Mouse (Mus musculus): ENCODE measurements around the gene Rfk. TPM values are rescaled to one million over a fixed set of nuclear protein-coding genes. Genes with fewer than 3 reads are reported as not detected.

Gene Rfk
- polyA plus RNA-seq, 1 experiment from 2014 or later: 74.3 TPM

DNA sequence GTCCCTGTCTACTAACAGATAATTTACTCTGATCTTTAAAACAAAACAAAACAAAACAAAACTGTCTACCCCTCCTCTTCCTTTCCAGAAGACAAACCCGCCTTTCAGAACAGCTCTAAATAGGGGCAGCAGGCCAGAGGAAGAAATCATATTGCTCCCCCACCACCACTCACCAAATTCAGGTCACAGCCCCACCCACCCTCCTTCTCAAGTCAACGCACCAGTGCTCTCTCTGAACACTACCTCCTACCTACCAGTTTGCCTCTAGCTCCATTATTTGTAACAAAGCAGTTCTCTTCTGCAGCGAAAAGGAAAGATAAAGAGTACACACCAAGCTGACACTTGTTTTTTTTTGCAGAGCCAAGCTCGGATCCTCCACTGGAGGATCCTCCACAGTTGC is 38.5 kb upstream of the Rfk start:
- no peak for ATAC-seq (ENCODE audit: insufficient number of reproducible peaks, insufficient read depth, low FRiP score, low read depth)
- Histone ChIP-seq H3K27me3 (ENCODE audit: control insufficient read depth, insufficient read depth, low read length) (0 out of 2 replicates have a peak, but pooled peaks cover 3% of the 10 kb centered on the region), H3K9ac (ENCODE audit: low read length) (peak overlapping the region; percentile 49), H3K27ac (replicated peaks in 1 of 2; ENCODE audit: control insufficient read depth in 1 of 2, insufficient read depth in 1 of 2, low read depth in 2 of 2, low read length in 2 of 2) (peak overlapping the region in 1 of 2 experiments; percentile 39; a peak in 1 of 4 replicates), H3K4me3 (ENCODE audit: control insufficient read depth in 1 of 2, insufficient read depth in 1 of 2, low read depth in 1 of 2, low read length in 2 of 2) (peak overlapping the region; percentile 67 to 81), H3K4me1 (ENCODE audit: control insufficient read depth in 2 of 2, insufficient read depth in 2 of 2, low read length in 2 of 2) (peaks cover 3 to 16% of the 10 kb centered on the region in 2 experiments; a peak in 3 of 4 replicates), H3K4me2 (ENCODE audit: low read length) (peak overlapping the region; percentile 85), H3K36me3 (ENCODE audit: control insufficient read depth, insufficient read depth, low read length) (no peaks in the 10 kb centered on the region), H3K9me3 (ENCODE audit: control insufficient read depth, low read length) (no peaks in the 10 kb centered on the region)
- WGBS: 23% methylated on average over 4 of the region's 4 CpGs

DNA sequence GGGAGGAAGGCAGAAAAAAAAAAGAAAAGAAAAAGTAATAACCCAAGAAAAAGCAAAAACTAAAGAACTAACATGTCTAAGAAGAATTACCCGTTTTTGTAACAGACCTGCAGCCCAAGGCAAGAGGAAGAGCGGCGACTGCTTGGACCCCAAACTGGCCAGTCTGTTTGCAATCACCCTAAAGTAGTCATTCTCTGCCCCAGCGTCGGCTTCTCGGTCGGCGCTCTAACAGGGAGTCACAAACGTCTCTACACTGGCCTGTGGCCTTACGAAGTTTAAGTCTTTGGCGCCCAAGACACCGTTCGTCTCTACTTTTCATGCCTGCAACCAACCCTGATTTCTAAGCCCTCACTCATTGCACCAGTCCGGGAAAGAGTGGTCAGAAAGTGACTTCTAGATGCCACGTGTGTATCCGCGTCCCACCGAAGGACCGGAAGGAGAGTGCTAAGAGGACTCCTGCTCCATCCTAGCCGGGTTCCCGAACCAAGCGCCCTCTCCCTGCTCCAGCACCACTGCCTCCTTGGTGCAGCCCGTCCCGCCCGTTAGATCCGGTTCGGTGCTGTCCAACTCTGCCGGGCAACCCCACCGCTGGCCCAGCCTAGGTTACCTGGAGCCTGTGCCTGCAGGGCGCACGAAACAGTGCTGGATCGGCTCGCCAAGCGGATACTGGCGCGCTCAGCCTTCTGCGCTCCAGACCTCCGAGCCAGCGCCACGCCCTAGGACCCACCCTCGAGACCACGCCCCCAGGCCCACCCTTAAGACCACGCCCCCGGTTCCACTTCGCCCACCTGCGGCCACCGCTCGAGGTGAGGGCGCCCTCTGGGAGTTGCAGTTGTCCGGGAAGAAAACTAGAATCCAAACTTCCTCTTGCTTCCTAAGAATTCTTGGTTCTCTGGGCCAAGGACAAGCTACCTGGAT is 37.6 kb upstream of the Rfk start:
- H3K36me3 ChIP-seq (ENCODE audit: control insufficient read depth, insufficient read depth, low read length): no peaks in the 10 kb centered on the region
- no peak overlapping the region for H3K27ac ChIP-seq (replicated peaks in 1 of 2; ENCODE audit: control insufficient read depth in 1 of 2, insufficient read depth in 1 of 2, low read depth in 2 of 2, low read length in 2 of 2)
- 2% methylated on average over 50 of the region's 50 CpGs for WGBS
- H3K4me3 ChIP-seq (ENCODE audit: control insufficient read depth in 1 of 2, insufficient read depth in 1 of 2, low read depth in 1 of 2, low read length in 2 of 2): peak overlapping the region; percentile 67 to 81
- H3K27me3 ChIP-seq (ENCODE audit: control insufficient read depth, insufficient read depth, low read length): 0 out of 2 replicates have a peak, but pooled peaks cover 3% of the 10 kb centered on the region
- peak overlapping the region; percentile 85 for H3K4me2 ChIP-seq (ENCODE audit: low read length)
- H3K4me1 ChIP-seq (ENCODE audit: control insufficient read depth in 2 of 2, insufficient read depth in 2 of 2, low read length in 2 of 2): peaks cover 3 to 14% of the 10 kb centered on the region in 2 experiments; a peak in 3 of 4 replicates
- H3K9ac ChIP-seq (ENCODE audit: low read length): peak overlapping the region; percentile 75
- H3K9me3 ChIP-seq (ENCODE audit: control insufficient read depth, low read length): no peaks in the 10 kb centered on the region
- ATAC-seq (ENCODE audit: insufficient number of reproducible peaks, insufficient read depth, low FRiP score, low read depth): peak; percentile 89

DNA sequence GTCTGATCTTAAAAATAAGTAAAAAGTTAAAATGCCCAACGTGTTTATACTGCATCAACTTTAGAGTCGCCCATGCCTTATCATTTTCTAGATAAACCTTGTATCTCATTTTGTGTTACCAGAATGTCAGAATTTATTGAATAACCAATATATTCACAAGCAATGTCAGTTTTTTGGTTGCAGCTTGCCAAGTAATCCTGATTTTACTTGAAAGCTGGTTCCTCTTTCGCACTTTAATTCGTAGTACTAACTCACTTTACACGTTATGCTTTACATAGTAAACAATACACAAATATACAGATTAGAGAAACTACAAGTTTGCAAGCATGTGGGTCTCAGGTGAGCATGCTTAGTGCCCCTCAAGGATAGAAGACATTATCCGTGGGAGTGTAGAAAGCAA is 36.9 kb upstream of the Rfk start:
- Histone ChIP-seq H3K27me3 (ENCODE audit: control insufficient read depth, insufficient read depth, low read length) (0 out of 2 replicates have a peak, but pooled peaks cover 3% of the 10 kb centered on the region), H3K4me2 (ENCODE audit: low read length) (peak overlapping the region; percentile 85), H3K4me1 (ENCODE audit: control insufficient read depth in 2 of 2, insufficient read depth in 2 of 2, low read length in 2 of 2) (peaks cover 3 to 14% of the 10 kb centered on the region in 2 experiments; a peak in 3 of 4 replicates), H3K4me3 (ENCODE audit: control insufficient read depth in 1 of 2, insufficient read depth in 1 of 2, low read depth in 1 of 2, low read length in 2 of 2) (peak overlapping the region in 1 of 2 experiments; percentile 67; a peak in 1 of 4 replicates), H3K9me3 (ENCODE audit: control insufficient read depth, low read length) (no peaks in the 10 kb centered on the region), H3K9ac (ENCODE audit: low read length) (no peak overlapping the region), H3K27ac (replicated peaks in 1 of 2; ENCODE audit: control insufficient read depth in 1 of 2, insufficient read depth in 1 of 2, low read depth in 2 of 2, low read length in 2 of 2) (no peak overlapping the region), H3K36me3 (ENCODE audit: control insufficient read depth, insufficient read depth, low read length) (no peaks in the 10 kb centered on the region)
- WGBS: 62% methylated on average over 6 of the region's 6 CpGs
- ATAC-seq (ENCODE audit: insufficient number of reproducible peaks, insufficient read depth, low FRiP score, low read depth): no peak

DNA sequence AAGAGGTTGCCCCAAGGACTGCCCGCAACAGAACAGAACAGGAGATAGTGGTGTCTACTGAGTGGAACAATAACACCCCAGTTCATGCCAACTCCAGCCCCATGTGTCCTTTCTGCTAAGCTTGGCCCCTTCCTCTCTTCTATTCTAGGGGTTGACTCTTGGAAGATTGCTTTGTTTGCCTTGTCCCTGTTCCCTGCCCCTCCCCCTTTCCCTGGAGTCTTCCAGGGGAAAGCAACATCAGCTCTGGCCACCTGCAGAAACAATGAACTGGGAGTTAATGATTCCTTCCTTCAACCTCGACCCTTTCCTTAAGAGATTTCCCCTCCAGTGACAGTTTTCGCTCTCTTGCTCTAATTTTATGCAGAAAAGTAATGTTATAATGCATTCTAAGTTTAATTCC is 36.5 kb upstream of the Rfk start:
- Histone ChIP-seq H3K9ac (ENCODE audit: low read length) (no peak overlapping the region), H3K4me1 (ENCODE audit: control insufficient read depth in 2 of 2, insufficient read depth in 2 of 2, low read length in 2 of 2) (peaks cover 3 to 14% of the 10 kb centered on the region in 2 experiments; a peak in 3 of 4 replicates), H3K4me2 (ENCODE audit: low read length) (no peak overlapping the region), H3K36me3 (ENCODE audit: control insufficient read depth, insufficient read depth, low read length) (no peaks in the 10 kb centered on the region), H3K4me3 (ENCODE audit: control insufficient read depth in 1 of 2, insufficient read depth in 1 of 2, low read depth in 1 of 2, low read length in 2 of 2) (no peak overlapping the region), H3K27me3 (ENCODE audit: control insufficient read depth, insufficient read depth, low read length) (0 out of 2 replicates have a peak, but pooled peaks cover 3% of the 10 kb centered on the region), H3K9me3 (ENCODE audit: control insufficient read depth, low read length) (no peaks in the 10 kb centered on the region), H3K27ac (replicated peaks in 1 of 2; ENCODE audit: control insufficient read depth in 1 of 2, insufficient read depth in 1 of 2, low read depth in 2 of 2, low read length in 2 of 2) (no peak overlapping the region)
- WGBS: 67% methylated on average over 3 of the region's 3 CpGs
- ATAC-seq (ENCODE audit: insufficient number of reproducible peaks, insufficient read depth, low FRiP score, low read depth): no peak

DNA sequence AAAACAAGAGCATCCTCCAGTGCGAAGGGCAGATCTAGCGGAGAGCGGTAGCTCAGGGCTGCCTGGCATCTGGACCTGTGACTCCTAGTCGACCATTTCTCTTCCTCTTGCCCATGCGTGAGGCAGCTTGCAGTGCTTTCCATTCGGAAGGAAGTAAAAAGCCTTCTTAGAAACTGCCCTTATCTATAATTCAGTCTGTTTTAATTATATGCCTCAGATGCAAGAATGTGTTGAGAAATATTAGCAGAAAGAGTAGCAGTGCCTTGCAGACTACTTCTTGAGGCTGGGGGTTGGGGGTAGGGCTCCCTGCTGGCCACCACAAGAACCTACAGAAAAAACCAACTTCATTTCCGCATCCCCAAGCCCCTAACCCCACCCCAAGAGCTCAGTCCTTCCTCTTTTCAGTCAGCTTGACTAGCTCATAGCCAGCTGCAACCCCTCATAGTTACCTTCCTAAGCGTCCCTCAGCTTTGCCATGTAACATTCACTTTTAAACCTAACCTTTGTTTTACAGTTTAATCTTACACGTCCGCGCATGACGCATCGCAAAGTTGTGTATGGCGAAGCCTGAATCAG is 34.4 kb upstream of the Rfk start:
- Histone ChIP-seq H3K9ac (ENCODE audit: low read length) (no peak overlapping the region), H3K27me3 (ENCODE audit: control insufficient read depth, insufficient read depth, low read length) (0 out of 2 replicates have a peak, but pooled peaks cover 3% of the 10 kb centered on the region), H3K9me3 (ENCODE audit: control insufficient read depth, low read length) (no peaks in the 10 kb centered on the region), H3K4me3 (ENCODE audit: control insufficient read depth in 1 of 2, insufficient read depth in 1 of 2, low read depth in 1 of 2, low read length in 2 of 2) (no peak overlapping the region), H3K4me1 (ENCODE audit: control insufficient read depth in 2 of 2, insufficient read depth in 2 of 2, low read length in 2 of 2) (peaks cover under 1 to 11% of the 10 kb centered on the region in 2 experiments; a peak in 3 of 4 replicates), H3K4me2 (ENCODE audit: low read length) (no peak overlapping the region), H3K27ac (replicated peaks in 1 of 2; ENCODE audit: control insufficient read depth in 1 of 2, insufficient read depth in 1 of 2, low read depth in 2 of 2, low read length in 2 of 2) (no peak overlapping the region), H3K36me3 (ENCODE audit: control insufficient read depth, insufficient read depth, low read length) (no peaks in the 10 kb centered on the region)
- no peak for ATAC-seq (ENCODE audit: insufficient number of reproducible peaks, insufficient read depth, low FRiP score, low read depth)
- 71% methylated on average over 14 of the region's 14 CpGs for WGBS

DNA sequence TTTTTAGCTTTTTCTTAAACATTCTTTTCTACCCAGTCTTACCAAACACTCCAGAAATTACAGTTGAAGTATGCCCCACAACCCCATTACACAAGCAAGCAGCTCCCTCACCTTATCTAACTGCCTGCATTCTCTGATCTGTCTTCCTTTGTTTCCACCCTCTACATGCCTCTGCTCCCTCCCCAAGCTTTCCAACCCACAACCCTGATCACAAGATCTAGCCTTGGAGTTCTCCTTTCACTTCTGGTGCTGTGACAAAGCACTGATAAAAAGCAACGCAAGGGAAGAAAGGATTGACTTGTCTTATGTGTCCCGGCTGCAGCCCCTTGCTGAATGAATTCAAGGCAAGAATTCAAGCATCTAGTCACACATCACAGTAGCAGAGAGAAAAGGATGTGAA is 32.7 kb upstream of the Rfk start:
- Histone ChIP-seq H3K27ac (replicated peaks in 1 of 2; ENCODE audit: control insufficient read depth in 1 of 2, insufficient read depth in 1 of 2, low read depth in 2 of 2, low read length in 2 of 2) (no peak overlapping the region), H3K4me1 (ENCODE audit: control insufficient read depth in 2 of 2, insufficient read depth in 2 of 2, low read length in 2 of 2) (no peaks in the 10 kb centered on the region; a peak in 2 of 4 replicates), H3K36me3 (ENCODE audit: control insufficient read depth, insufficient read depth, low read length) (no peaks in the 10 kb centered on the region), H3K4me3 (ENCODE audit: control insufficient read depth in 1 of 2, insufficient read depth in 1 of 2, low read depth in 1 of 2, low read length in 2 of 2) (no peak overlapping the region), H3K9ac (ENCODE audit: low read length) (no peak overlapping the region), H3K9me3 (ENCODE audit: control insufficient read depth, low read length) (no peaks in the 10 kb centered on the region), H3K27me3 (ENCODE audit: control insufficient read depth, insufficient read depth, low read length) (0 out of 2 replicates have a peak, but pooled peaks cover 3% of the 10 kb centered on the region), H3K4me2 (ENCODE audit: low read length) (no peak overlapping the region)
- 43% methylated on average over 2 of the region's 2 CpGs for WGBS
- no peak for ATAC-seq (ENCODE audit: insufficient number of reproducible peaks, insufficient read depth, low FRiP score, low read depth)

DNA sequence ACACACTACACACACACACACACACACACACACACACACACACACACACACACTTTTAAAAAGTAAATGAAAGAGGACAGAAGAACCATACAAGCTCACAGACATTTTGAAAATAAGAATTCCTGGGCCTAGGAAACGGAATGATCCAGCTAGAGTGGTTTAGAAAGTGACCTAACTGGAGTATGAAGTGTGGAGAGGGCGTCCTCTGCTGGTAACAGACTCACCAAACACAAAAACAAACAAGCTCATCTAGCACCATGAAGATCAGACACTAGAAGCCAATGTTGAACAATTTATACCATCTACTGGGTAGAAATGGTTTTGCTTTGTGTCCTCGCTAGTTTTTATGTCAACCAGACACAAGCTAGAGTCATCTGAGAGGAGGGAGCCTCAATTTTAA is 29.1 kb upstream of the Rfk start:
- no peaks in the 10 kb centered on the region for H3K9me3 ChIP-seq (ENCODE audit: control insufficient read depth, low read length)
- no peak overlapping the region for H3K4me3 ChIP-seq (ENCODE audit: control insufficient read depth in 1 of 2, insufficient read depth in 1 of 2, low read depth in 1 of 2, low read length in 2 of 2)
- no peak overlapping the region for H3K9ac ChIP-seq (ENCODE audit: low read length)
- no peak overlapping the region for H3K27ac ChIP-seq (replicated peaks in 1 of 2; ENCODE audit: control insufficient read depth in 1 of 2, insufficient read depth in 1 of 2, low read depth in 2 of 2, low read length in 2 of 2)
- H3K27me3 ChIP-seq (ENCODE audit: control insufficient read depth, insufficient read depth, low read length): no peaks in the 10 kb centered on the region
- H3K4me2 ChIP-seq (ENCODE audit: low read length): no peak overlapping the region
- no peak for ATAC-seq (ENCODE audit: insufficient number of reproducible peaks, insufficient read depth, low FRiP score, low read depth)
- peaks cover 0 to 5% of the 10 kb centered on the region in 2 experiments; a peak in 1 of 4 replicates for H3K4me1 ChIP-seq (ENCODE audit: control insufficient read depth in 2 of 2, insufficient read depth in 2 of 2, low read length in 2 of 2)
- WGBS: 27% methylated on average over 3 of the region's 3 CpGs
- no peaks in the 10 kb centered on the region for H3K36me3 ChIP-seq (ENCODE audit: control insufficient read depth, insufficient read depth, low read length)
